Mouse (Mus musculus): ENCODE results near the gene Abcc1.

GRCm38 (mm10) chr16:14378654-14379053 is 17.3 kb downstream of the Abcc1 start:
- TF ChIP-seq CTCF (IDR thresholded peaks at IDR 0.05; ENCODE audit: control insufficient read depth, insufficient read depth, low read length) (no peak), POLR2A (IDR thresholded peaks at IDR 0.05; ENCODE audit: borderline replicate concordance, control insufficient read depth, low read depth, low read length) (no peak)
